Mouse (Mus musculus): Measurements from ENCODE around the gene Cd48.
"Not testable (repeated sequence)": the region's sequence is repeated elsewhere in the genome, so short reads cannot be mapped to it uniquely, and the experiment has no call there.

Gene Cd48

DNA sequence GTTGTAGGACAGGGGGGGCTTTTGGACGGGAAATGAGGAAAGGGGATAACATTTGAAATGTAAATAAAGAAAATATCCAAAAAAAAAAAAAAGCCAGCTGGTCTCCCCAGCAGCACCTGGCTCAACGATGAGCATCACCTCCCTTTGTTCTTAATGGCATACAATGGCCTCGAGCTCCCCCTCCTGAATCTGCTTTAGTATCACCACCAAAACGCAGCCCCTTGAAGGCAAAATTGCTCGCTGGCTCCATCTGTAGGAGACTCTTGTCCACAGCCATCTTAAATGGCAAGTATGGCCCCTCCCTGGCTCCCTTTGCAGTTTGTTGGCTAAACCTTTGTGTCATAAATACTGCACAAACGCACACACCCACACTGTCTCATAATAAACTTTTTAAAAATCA is 17.2 kb downstream of the Cd48 start:
- DNase-seq (ENCODE audit: low spot score): no peak

DNA sequence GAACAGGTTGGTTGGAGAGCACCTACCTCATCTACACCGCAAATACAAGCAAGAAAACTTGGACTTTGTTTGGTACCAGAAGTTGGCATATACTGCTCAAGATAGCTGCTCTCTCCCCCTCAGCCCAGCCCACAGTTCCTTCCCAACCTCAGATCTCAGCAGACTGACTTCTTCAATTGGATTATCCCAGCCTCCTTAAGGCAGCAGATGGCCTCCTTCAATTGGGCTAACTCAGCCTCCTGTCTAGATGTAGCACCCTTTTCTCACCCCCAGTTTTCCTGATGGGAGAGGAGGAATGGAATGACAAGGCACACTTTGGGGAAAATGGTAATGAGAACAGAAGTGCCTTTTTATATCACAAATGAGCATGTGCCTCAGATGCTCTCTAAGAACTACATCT is 31.9 kb downstream of the Cd48 start:
- DNase-seq (ENCODE audit: low spot score): not testable (repeated sequence)

DNA sequence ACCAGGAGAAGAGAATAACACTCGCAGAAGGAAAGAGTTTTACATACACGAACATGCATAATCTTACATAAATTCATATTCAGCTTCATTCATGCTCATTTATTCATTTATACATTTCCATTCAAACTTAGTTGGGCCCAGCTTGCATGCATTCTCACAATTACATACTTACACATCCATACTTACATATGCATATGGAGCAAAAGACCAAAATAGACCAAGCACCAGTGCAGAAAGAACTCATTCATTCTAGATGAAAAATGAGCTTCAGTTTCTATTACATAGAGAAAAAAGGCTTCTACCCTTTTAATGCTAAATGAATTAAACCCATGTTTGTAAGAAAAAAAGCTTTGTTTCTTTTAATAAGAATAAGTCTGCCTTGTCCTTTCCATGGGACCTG is 33.6 kb downstream of the Cd48 start:
- DNase-seq (ENCODE audit: low spot score): no peak

DNA sequence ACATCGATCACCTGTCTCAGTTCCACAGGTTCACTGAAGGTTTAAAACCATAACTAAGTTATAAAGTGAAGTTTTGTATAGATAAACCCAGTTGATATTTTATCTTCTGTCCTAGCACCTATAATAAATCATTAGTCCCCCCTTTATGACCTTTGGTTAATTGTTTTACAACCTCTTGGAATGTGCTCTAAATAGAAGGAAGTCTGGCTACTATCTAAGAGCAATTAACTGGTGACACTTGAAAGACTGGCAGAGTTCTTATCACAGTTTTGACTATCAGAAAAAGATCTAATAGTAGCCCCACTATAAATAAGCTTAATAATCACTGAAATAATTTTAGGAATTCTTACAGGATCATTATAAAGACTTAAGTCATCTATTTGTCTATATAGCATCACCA is 34.4 kb downstream of the Cd48 start:
- no peak for DNase-seq (ENCODE audit: low spot score)

DNA sequence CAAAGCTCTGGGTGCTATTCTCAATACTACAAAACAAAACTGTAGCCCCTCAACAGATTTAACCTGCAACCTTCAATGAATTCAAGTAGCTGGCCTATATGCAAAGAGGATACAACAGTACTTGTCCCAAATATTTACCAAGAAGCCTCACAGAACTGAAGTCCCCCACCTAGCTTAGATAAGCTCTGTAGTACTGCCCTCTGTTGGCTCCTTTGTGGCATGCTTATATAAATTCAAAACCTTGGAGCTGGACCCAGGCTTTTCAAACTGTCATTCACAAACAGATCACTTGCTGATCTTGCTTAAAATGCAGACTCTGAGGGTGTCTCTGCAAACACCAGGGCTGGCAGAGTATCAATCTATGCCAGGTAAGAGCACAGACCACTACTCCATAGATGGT is 49.4 kb downstream of the Cd48 start:
- no peak for DNase-seq (ENCODE audit: low spot score)

GRCm38 (mm10) chr1:171734898-171735297 is 53.1 kb downstream of the Cd48 start:
- DNase-seq (ENCODE audit: low spot score): no peak

DNA sequence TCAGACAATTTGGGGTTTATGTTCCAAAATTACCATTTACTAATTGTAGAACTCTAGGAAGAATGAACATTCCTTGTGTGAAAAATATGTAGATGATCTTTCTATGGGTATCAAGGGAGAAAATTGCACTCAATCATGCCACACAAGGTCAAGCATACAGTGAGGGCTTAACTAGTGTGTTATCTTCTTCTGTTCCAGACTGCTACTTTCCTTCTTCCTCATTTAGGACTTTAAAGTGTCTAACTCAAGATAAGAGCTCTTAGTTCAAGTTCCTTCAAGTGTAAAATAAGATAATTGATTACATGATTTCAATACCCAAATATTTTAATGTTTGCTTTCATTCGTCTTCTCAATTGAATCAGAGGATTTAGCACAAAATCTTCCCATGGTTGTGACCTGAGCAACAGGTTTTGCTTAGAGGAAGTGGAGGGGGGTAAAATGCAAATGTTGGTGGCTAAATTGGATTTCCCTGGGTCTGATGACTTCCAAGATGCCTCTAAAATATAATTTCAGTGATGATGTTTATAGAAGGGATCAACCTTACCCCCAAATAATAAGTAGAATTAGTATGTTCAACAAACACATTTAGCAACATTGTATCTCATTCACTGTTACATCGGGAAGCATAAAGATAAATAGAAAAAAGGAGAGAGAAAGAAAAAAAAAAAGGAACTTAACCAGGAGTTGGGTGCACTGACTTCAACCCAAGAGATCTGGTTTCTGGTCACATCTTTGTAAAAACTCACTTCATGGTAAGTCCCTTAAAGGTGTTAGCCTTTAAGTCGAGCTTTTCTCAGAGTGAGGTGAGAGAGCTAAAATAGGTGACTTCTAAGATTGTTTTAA is 66.5 kb downstream of the Cd48 start:
- DNase-seq (ENCODE audit: low spot score): no peak
